Comparison of ENCODE assay signal across 10 mouse cellular contexts in genomic region chr10:108524306-108525029, GRCm38 (mm10).
DNase-seq lines count a peak whose midpoint lies in the region; ATAC-seq and TF ChIP-seq lines count a peak whose summit lies in the region.
"Had no signal": no experiment of that assay in that cellular context is flagged by ENCODE, and none has a peak within 500 bp of the region (broad histone marks: within the 10 kb centered on the region; RNA-seq: fewer than 3 reads in every experiment).

No protein-coding gene starts in this region.

- no peak overlapping the region for H3K4me3 ChIP-seq in intestine, postnatal 0 days (ENCODE audit: low read depth, low read length)
- no peak overlapping the region for H3K4me3 ChIP-seq in intestine, embryonic 16.5 days (ENCODE audit: low read length)
- H3K4me3 ChIP-seq in embryonic facial prominence, embryonic 14.5 days (ENCODE audit: low read depth, low read length) = no peak overlapping the region
- no peak overlapping the region for H3K4me3 ChIP-seq in midbrain, embryonic 10.5 days
- H3K4me3 ChIP-seq in liver, embryonic 12.5 days = no peak overlapping the region
- H3K4me3 ChIP-seq: erythroblast, embryonic 14.5 days had no signal

- H3K9me3 ChIP-seq in intestine, postnatal 0 days (ENCODE audit: control insufficient read depth) = no peaks in the 10 kb centered on the region
- no peaks in the 10 kb centered on the region for H3K9me3 ChIP-seq in intestine, embryonic 16.5 days (ENCODE audit: control insufficient read depth, low read length)
- H3K9me3 ChIP-seq in embryonic facial prominence, embryonic 14.5 days (ENCODE audit: control insufficient read depth, low read length) = no peaks in the 10 kb centered on the region
- H3K9me3 ChIP-seq in midbrain, embryonic 10.5 days (replicated peaks) = no peaks in the 10 kb centered on the region
- H3K9me3 ChIP-seq in liver, embryonic 12.5 days (replicated peaks) = no peaks in the 10 kb centered on the region

- TF ChIP-seq CTCF in intestine, postnatal 0 days (IDR thresholded peaks at IDR 0.05; ENCODE audit: low read depth) = peak; percentile 45

- no peak overlapping the region for H3K9ac ChIP-seq in intestine, postnatal 0 days (ENCODE audit: low read depth, low read length)
- H3K9ac ChIP-seq in intestine, embryonic 16.5 days (ENCODE audit: low read depth, low read length) = no peak overlapping the region
- H3K9ac ChIP-seq in embryonic facial prominence, embryonic 14.5 days (ENCODE audit: low read depth, low read length) = no peak overlapping the region
- H3K9ac ChIP-seq in liver, embryonic 12.5 days = no peak overlapping the region

- no peaks in the 10 kb centered on the region for H3K4me1 ChIP-seq in intestine, postnatal 0 days (replicated peaks; ENCODE audit: control insufficient read depth, insufficient read depth, low read length)
- H3K4me1 ChIP-seq in intestine, embryonic 16.5 days (ENCODE audit: control insufficient read depth, insufficient read depth, low read length) = no peaks in the 10 kb centered on the region
- H3K4me1 ChIP-seq in embryonic facial prominence, embryonic 14.5 days (ENCODE audit: control insufficient read depth, insufficient read depth, low read length) = no peaks in the 10 kb centered on the region
- H3K4me1 ChIP-seq in midbrain, embryonic 10.5 days = peaks cover 21% of the 10 kb centered on the region
- no peaks in the 10 kb centered on the region for H3K4me1 ChIP-seq in liver, embryonic 12.5 days

- no peak overlapping the region for H3K4me2 ChIP-seq in intestine, postnatal 0 days (replicated peaks; ENCODE audit: low read depth)
- no peak overlapping the region for H3K4me2 ChIP-seq in intestine, embryonic 16.5 days (ENCODE audit: low read depth, low read length)
- no peak overlapping the region for H3K4me2 ChIP-seq in embryonic facial prominence, embryonic 14.5 days (ENCODE audit: low read depth, low read length)
- H3K4me2 ChIP-seq in liver, embryonic 12.5 days = no peak overlapping the region

- H3K27me3 ChIP-seq in intestine, postnatal 0 days (replicated peaks; ENCODE audit: control insufficient read depth, insufficient read depth, low read length) = no peaks in the 10 kb centered on the region
- H3K27me3 ChIP-seq in intestine, embryonic 16.5 days (replicated peaks; ENCODE audit: control insufficient read depth, insufficient read depth, low read length) = no peaks in the 10 kb centered on the region
- no peaks in the 10 kb centered on the region for H3K27me3 ChIP-seq in embryonic facial prominence, embryonic 14.5 days (replicated peaks; ENCODE audit: control insufficient read depth, insufficient read depth, low read length)
- H3K27me3 ChIP-seq in midbrain, embryonic 10.5 days (ENCODE audit: low read depth, poor library complexity, severe bottlenecking) = peaks cover 23% of the 10 kb centered on the region
- H3K27me3 ChIP-seq in liver, embryonic 12.5 days (replicated peaks) = no peaks in the 10 kb centered on the region

- 62% methylated on average over 6 of the region's 6 CpGs for WGBS in intestine, postnatal 0 days
- WGBS in intestine, embryonic 16.5 days = 64% methylated on average over 6 of the region's 6 CpGs
- WGBS in embryonic facial prominence, embryonic 14.5 days = 40% methylated on average over 6 of the region's 6 CpGs
- WGBS in midbrain, embryonic 10.5 days = 44% methylated on average over 6 of the region's 6 CpGs
- WGBS in liver, embryonic 12.5 days (ENCODE audit: insufficient replicate concordance) = 50% methylated on average over 6 of the region's 6 CpGs

- H3K27ac ChIP-seq in intestine, postnatal 0 days (ENCODE audit: low read depth, low read length) = no peak overlapping the region
- no peak overlapping the region for H3K27ac ChIP-seq in intestine, embryonic 16.5 days (ENCODE audit: low read length)
- no peak overlapping the region for H3K27ac ChIP-seq in embryonic facial prominence, embryonic 14.5 days (replicated peaks; ENCODE audit: low read depth, low read length)
- H3K27ac ChIP-seq in midbrain, embryonic 10.5 days (replicated peaks) = peak overlapping the region; percentile 56
- H3K27ac ChIP-seq in liver, embryonic 12.5 days = no peak overlapping the region

- H3K36me3 ChIP-seq in intestine, postnatal 0 days (ENCODE audit: control insufficient read depth, insufficient read depth) = no peaks in the 10 kb centered on the region
- no peaks in the 10 kb centered on the region for H3K36me3 ChIP-seq in intestine, embryonic 16.5 days (ENCODE audit: control insufficient read depth, insufficient read depth, low read length)
- no peaks in the 10 kb centered on the region for H3K36me3 ChIP-seq in embryonic facial prominence, embryonic 14.5 days (ENCODE audit: control insufficient read depth, insufficient read depth, low read length)
- no peaks in the 10 kb centered on the region for H3K36me3 ChIP-seq in midbrain, embryonic 10.5 days
- H3K36me3 ChIP-seq in liver, embryonic 12.5 days = no peaks in the 10 kb centered on the region

- no peak for ATAC-seq in intestine, postnatal 0 days
- ATAC-seq in intestine, embryonic 16.5 days = no peak
- peak; percentile 86; the same call in 1 of the 2 replicates for ATAC-seq in embryonic facial prominence, embryonic 14.5 days (ENCODE audit: low read depth)
- no peak for ATAC-seq in activated CD4-positive, CD25-positive, alpha-beta regulatory T cell, adult 4 months
- no peak for ATAC-seq in liver, embryonic 12.5 days

- DNase-seq in Muller cell, postnatal 12 days (ENCODE audit: inconsistent ontology term) = peak; percentile 98
- DNase-seq in embryonic facial prominence, embryonic 14.5 days (ENCODE audit: low spot score) = peak; percentile 70
- DNase-seq in midbrain, embryonic 10.5 days (ENCODE audit: low spot score) = peak; percentile 50
- DNase-seq in adrenal gland, adult 8-10 months = no peak
- DNase-seq: layer of hippocampus, postnatal 36 days had no signal
